Mouse (Mus musculus) liver, embryonic 14.5 days (tissue): ENCODE measurements around the gene Il10. TPM values are rescaled to one million over a fixed set of nuclear protein-coding genes. Genes with fewer than 3 reads are reported as not detected.

Experiments
- ATAC-seq: fragments of 200-750 bp; cut with Nextera tagmentation; 2 replicates; pipeline ENCODE4 v1.8.0; 2017; ENCODE audit warnings: moderate number of reproducible peaks, mild to moderate bottlenecking, moderate library complexity; ENCODE audit not compliant: insufficient read depth
- DNase-seq, 3 experiments: peaks; one replicate each; pipeline ENCODE4 v3.0.0-alpha.2; 2012 to 2013; ENCODE audit warnings: low read depth in 3 of 3, low spot score in 3 of 3
- H3K27ac ChIP-seq: fragments of 300-500 bp; sonication (generic); 2 replicates; pipeline ENCODE4 v1.5.1; 2014; ENCODE audit warnings: moderate library complexity, mild to moderate bottlenecking, control low read depth, inconsistent platforms
- H3K27me3 ChIP-seq: fragments of 300-500 bp; sonication (generic); 2 replicates; pipeline ENCODE4 v1.6.1; 2014; ENCODE audit warnings: mild to moderate bottlenecking, low read length, moderate library complexity; ENCODE audit not compliant: control insufficient read depth, insufficient read depth
- H3K36me3 ChIP-seq: fragments of 300-500 bp; sonication (generic); replicated peaks from 2 replicates; pipeline ENCODE4 v1.6.1; 2014; ENCODE audit warnings: low read depth; ENCODE audit not compliant: control insufficient read depth, insufficient read depth
- H3K4me1 ChIP-seq, 2 experiments: fragments of 200-500 bp in 1 of 2; fragments of 300-500 bp in 1 of 2; sonication (generic) in 1 of 2; replicated peaks; 2 replicates each; pipeline ENCODE4 v1.6.1; 2012 to 2014; ENCODE audit warnings: antibody characterized with exemption in 1 of 2, inconsistent platforms in 1 of 2, low read length in 1 of 2; ENCODE audit not compliant: control insufficient read depth in 2 of 2, insufficient read depth in 2 of 2
- H3K4me2 ChIP-seq: fragments of 300-500 bp; sonication (generic); 2 replicates; pipeline ENCODE4 v1.6.1; 2014; ENCODE audit warnings: low read depth, mild to moderate bottlenecking, control low read depth, moderate library complexity
- H3K4me3 ChIP-seq, 2 experiments: fragments of 200-500 bp in 1 of 2; fragments of 300-500 bp in 1 of 2; sonication (generic) in 1 of 2; 2 replicates each; pipeline ENCODE4 v1.5.1; 2012 to 2014; ENCODE audit warnings: low read depth in 2 of 2, low read length in 2 of 2, mild to moderate bottlenecking in 2 of 2, control low read depth in 1 of 2, inconsistent platforms in 1 of 2, moderate library complexity in 1 of 2; ENCODE audit not compliant: insufficient read depth in 1 of 2
- H3K9ac ChIP-seq: fragments of 300-500 bp; sonication (generic); replicated peaks from 2 replicates; pipeline ENCODE4 v1.6.1; 2014; ENCODE audit warnings: mild to moderate bottlenecking, control low read depth, moderate library complexity
- H3K9me3 ChIP-seq: fragments of 300-500 bp; sonication (generic); 2 replicates; pipeline ENCODE4 v1.6.1; 2016; ENCODE audit warnings: low read length, mixed read lengths; ENCODE audit not compliant: control insufficient read depth
- CTCF ChIP-seq: IDR thresholded peaks from 2 replicates; pipeline ENCODE4 v1.5.1; 2016; ENCODE audit warnings: antibody characterized with exemption, low read depth, control low read depth
- EP300 ChIP-seq: IDR thresholded peaks from 2 replicates; pipeline ENCODE4 v1.6.1; 2016; ENCODE audit warnings: antibody characterized with exemption, low read depth
- WGBS: fragments of 180-500 bp; shearing (Covaris S2); extraction: QIAGEN DNeasy Blood & Tissue Kit; methylation state at CpG from one replicate; pipeline ENCODE4 v1.1.7; 2014; ENCODE audit not compliant: insufficient replicate concordance; 5-methylcytosine and 5-hydroxymethylcytosine counted together
- polyA plus RNA-seq, 2 experiments: library from polyadenylated mRNA; depleted of rRNA in 1 of 2; stranded (reverse) in 1 of 2; unstranded in 1 of 2; fragments of >200 nt; fragmentation: Nextera tagmentation in 1 of 2; extraction: Ambion mirVana in 1 of 2; gene quantifications; 2 replicates each; pipeline versions ENCODE4 v1.2.1 to v1.2.3; 2012 to 2014

Gene Il10
- polyA plus RNA-seq, 2 experiments, result 0.03 TPM; not detected in 1

DNA sequence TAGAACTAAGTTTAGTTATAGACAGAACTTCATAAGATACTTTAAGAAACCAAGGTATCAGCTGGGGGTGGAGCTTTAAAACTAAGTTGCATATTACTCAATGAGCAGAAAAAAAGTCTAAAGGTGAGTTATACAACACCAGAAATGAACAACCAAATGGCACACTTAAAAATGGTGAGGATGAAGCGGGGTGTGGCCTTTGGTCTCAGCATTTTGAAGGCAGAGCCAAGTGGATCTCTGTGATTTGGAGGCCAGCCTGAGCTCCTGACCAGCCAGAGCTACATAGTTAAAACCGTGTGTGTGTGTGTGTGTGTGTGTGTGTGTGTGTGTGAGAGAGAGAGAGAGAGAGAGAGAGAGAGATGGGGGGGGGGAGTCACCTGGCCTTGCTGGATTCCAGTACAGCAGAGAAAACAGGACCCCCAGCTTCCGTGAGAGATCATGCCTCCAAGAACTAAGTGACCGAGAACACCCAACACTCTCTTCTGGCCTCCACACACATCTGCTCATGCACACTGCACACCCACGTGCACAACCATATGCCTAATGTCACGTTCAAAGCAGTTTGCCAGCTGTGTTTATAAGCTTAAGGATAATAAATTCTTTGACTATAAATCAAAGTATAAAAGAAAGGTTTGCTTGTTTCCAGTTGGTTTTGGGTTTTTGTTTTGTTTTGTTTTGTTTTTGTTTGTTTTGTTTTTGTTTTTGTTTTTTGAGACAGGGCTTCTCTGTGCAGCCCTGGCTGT lies 28.6 kb downstream of the Il10 start:
- TF ChIP-seq CTCF, result no peak
- TF ChIP-seq EP300, result no peak
- Histone ChIP-seq H3K4me1 (no peaks in the 10 kb centered on the region; a peak in 1 of 4 replicates), H3K27ac (no peak overlapping the region), H3K9me3 (no peaks in the 10 kb centered on the region), H3K9ac (no peak overlapping the region), H3K27me3 (no peaks in the 10 kb centered on the region), H3K4me3 (no peak overlapping the region), H3K4me2 (no peak overlapping the region), H3K36me3 (no peaks in the 10 kb centered on the region)
- ATAC-seq (no peak), DNase-seq (no peak)
- 56% methylated on average over 6 of the region's 6 CpGs for WGBS

DNA sequence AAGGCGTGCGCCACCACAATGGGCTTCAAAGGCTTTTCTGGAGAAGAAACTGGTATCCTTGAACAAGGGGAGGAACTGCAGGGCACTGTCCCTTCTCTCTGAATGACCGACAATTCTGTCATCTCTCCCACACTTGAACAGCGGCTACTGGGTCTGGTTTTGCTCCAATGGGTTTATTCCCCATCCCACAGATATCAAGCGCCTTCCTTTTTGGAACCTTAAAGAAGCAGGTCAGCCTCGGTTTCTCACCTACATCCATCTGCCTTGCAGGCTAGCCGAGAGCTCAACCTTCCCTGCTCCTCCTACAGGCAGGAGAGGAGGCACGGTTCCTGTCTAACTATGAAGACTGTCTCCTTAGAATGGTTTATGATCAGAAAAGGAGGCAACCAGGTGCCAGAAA lies 29.3 kb downstream of the Il10 start:
- H3K4me1 ChIP-seq, result no peaks in the 10 kb centered on the region; a peak in 1 of 4 replicates
- 64% methylated on average over 8 of the region's 8 CpGs for WGBS

DNA sequence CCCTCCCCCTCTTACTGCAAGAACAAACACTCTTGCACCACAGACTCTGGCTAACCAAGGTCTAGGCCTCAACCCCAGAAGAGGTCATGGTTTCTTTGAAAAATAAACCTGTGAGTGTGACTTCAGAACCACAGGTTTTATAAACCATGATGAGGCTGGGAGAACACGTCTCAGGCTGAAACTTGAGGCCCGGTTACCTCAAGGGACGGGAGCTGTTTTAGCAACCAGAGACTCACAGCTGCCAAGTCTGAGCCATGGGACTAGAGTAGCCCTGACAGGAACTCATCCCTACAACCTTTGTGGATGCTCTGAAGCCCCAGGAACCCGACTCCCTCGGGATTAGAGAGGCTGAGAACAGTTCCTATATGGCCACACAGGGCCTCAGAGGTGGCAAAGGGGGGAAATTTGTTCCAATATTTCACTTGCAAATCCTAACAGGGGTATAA lies 29.7 kb downstream of the Il10 start:
- H3K4me1 ChIP-seq, result no peaks in the 10 kb centered on the region; a peak in 1 of 4 replicates
- H3K9me3 ChIP-seq, result no peaks in the 10 kb centered on the region
- H3K4me2 ChIP-seq, result no peak overlapping the region
- 73% methylated on average over 5 of the region's 5 CpGs for WGBS
- no peaks in the 10 kb centered on the region for H3K27me3 ChIP-seq
- no peak for TF ChIP-seq EP300
- no peak for TF ChIP-seq CTCF
- no peak for DNase-seq
- ATAC-seq, result no peak
- H3K9ac ChIP-seq, result no peak overlapping the region
- no peaks in the 10 kb centered on the region for H3K36me3 ChIP-seq
- H3K27ac ChIP-seq, result no peak overlapping the region
- H3K4me3 ChIP-seq, result no peak overlapping the region

More for the DNA sequence above, 29.3 kb downstream of the Il10 start:
- H3K27me3 ChIP-seq, result no peaks in the 10 kb centered on the region
- TF ChIP-seq CTCF, result no peak
- H3K27ac ChIP-seq, result no peak overlapping the region
- H3K36me3 ChIP-seq, result no peaks in the 10 kb centered on the region
- no peak overlapping the region for H3K4me3 ChIP-seq
- ATAC-seq, result no peak
- H3K9me3 ChIP-seq, result no peaks in the 10 kb centered on the region
- no peak overlapping the region for H3K9ac ChIP-seq
- no peak for DNase-seq
- H3K4me2 ChIP-seq, result no peak overlapping the region

DNA sequence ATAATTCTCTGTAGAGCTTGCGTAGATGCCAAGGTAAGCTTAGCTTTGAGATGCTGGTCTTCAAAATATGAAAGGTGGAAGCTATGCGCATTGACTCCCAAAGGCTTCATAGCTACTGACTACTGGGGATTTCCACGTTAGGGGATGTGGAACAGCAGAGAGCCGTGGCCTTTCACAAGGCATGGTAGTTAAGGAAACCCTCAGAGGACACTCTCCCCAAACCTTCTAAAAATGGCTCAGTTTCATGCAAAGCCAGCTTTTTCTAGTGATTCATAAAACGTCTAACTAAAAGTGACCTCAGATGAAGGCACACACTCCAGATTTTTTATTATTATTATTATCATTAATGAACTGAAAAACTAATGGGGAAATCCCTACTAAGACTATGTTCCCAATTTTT lies 30.4 kb downstream of the Il10 start:
- ATAC-seq (no peak), DNase-seq (no peak)
- no peak overlapping the region for H3K27ac ChIP-seq
- no peak overlapping the region for H3K4me2 ChIP-seq
- H3K27me3 ChIP-seq, result no peaks in the 10 kb centered on the region
- 71% methylated on average over 5 of the region's 5 CpGs for WGBS
- no peaks in the 10 kb centered on the region; a peak in 1 of 4 replicates for H3K4me1 ChIP-seq
- H3K36me3 ChIP-seq, result no peaks in the 10 kb centered on the region
- no peak for TF ChIP-seq CTCF
- no peak for TF ChIP-seq EP300
- H3K9ac ChIP-seq, result no peak overlapping the region
- no peak overlapping the region for H3K4me3 ChIP-seq
- no peaks in the 10 kb centered on the region for H3K9me3 ChIP-seq

DNA sequence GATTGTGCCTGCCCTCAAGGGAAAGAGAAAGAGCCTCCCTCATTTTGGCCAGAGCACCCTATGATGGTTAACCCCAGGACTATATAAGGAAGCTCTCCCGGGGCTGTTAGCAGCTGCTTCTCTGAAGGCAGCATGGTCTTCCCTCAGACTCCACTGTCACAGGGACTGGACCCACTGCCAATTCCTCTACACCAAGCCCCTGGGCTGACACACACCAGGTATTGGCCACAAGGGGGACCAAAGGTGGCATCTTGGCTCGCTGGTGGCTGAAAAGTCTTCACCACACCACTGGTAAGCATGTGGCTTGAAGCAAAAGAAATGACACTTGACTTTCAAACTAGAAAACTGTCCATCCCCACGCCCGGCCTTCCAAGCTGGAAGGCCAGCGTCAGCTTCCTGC lies 31.0 kb downstream of the Il10 start:
- no peak overlapping the region for H3K4me3 ChIP-seq
- no peak overlapping the region for H3K9ac ChIP-seq
- ATAC-seq (no peak), DNase-seq (no peak)
- H3K27ac ChIP-seq, result no peak overlapping the region
- H3K4me1 ChIP-seq, result no peaks in the 10 kb centered on the region; a peak in 1 of 4 replicates
- 0 out of 2 replicates have a peak, but pooled peaks have one; percentile 12 for TF ChIP-seq CTCF
- no peak for TF ChIP-seq EP300
- H3K9me3 ChIP-seq, result no peaks in the 10 kb centered on the region
- H3K27me3 ChIP-seq, result no peaks in the 10 kb centered on the region
- H3K36me3 ChIP-seq, result no peaks in the 10 kb centered on the region
- 79% methylated on average over 5 of the region's 5 CpGs for WGBS
- H3K4me2 ChIP-seq, result no peak overlapping the region
